Mouse (Mus musculus) stomach, embryonic 16.5 days (tissue): ENCODE results near the gene Rimbp2. TPM values are rescaled to one million over a fixed set of nuclear protein-coding genes. Genes with fewer than 3 reads are reported as not detected.

Experiments used
- ATAC-seq: fragments of 200-750 bp; cut with Nextera tagmentation; 2 replicates; pipeline ENCODE4 v1.8.0; 2017; ENCODE audit warnings: moderate number of reproducible peaks, moderate TSS enrichment; ENCODE audit not compliant: insufficient read depth, low FRiP score
- H3K27ac ChIP-seq: fragments of 300-500 bp; sonication (generic); 2 replicates; pipeline ENCODE4 v1.5.1; 2014; ENCODE audit warnings: low read length
- H3K27me3 ChIP-seq: fragments of 300-500 bp; sonication (generic); 2 replicates; pipeline ENCODE4 v1.6.1; 2014; ENCODE audit warnings: low read length, control low read depth, mixed read lengths; ENCODE audit not compliant: control insufficient read depth, insufficient read depth
- H3K36me3 ChIP-seq: fragments of 300-500 bp; sonication (generic); 2 replicates; pipeline ENCODE4 v1.6.1; 2014; ENCODE audit warnings: low read length; ENCODE audit not compliant: control insufficient read depth, insufficient read depth
- H3K4me1 ChIP-seq: fragments of 300-500 bp; sonication (generic); 2 replicates; pipeline ENCODE4 v1.6.1; 2014; ENCODE audit warnings: low read length, control low read depth, mixed read lengths; ENCODE audit not compliant: control insufficient read depth, insufficient read depth
- H3K4me2 ChIP-seq: fragments of 300-500 bp; sonication (generic); 2 replicates; pipeline ENCODE4 v1.6.1; 2014; ENCODE audit warnings: low read depth, low read length, mixed read lengths
- H3K4me3 ChIP-seq: fragments of 300-500 bp; sonication (generic); replicated peaks from 2 replicates; pipeline ENCODE4 v1.5.1; 2014; ENCODE audit warnings: mild to moderate bottlenecking, low read length
- H3K9ac ChIP-seq: fragments of 300-500 bp; sonication (generic); 2 replicates; pipeline ENCODE4 v1.6.1; 2014; ENCODE audit warnings: low read length
- H3K9me3 ChIP-seq: fragments of 300-500 bp; sonication (generic); replicated peaks from 2 replicates; pipeline ENCODE4 v1.6.1; 2016; ENCODE audit warnings: low read length, control low read depth; ENCODE audit not compliant: control insufficient read depth
- WGBS: fragments of 180-500 bp; shearing (Covaris S2); extraction: QIAGEN DNeasy Blood & Tissue Kit; methylation state at CpG from one replicate; pipeline ENCODE4 v1.1.7; 2014; 5-methylcytosine and 5-hydroxymethylcytosine counted together
- polyA plus RNA-seq: library from polyadenylated mRNA; unstranded; fragments of >200 nt; fragmentation: Nextera tagmentation; extraction: Ambion mirVana; gene quantifications from 2 replicates; pipeline ENCODE4 v1.2.1, GENCODE M21; 2015

The Rimbp2 gene
- polyA plus RNA-seq, 1 experiment from 2014 or later, result 0.39 TPM

DNA sequence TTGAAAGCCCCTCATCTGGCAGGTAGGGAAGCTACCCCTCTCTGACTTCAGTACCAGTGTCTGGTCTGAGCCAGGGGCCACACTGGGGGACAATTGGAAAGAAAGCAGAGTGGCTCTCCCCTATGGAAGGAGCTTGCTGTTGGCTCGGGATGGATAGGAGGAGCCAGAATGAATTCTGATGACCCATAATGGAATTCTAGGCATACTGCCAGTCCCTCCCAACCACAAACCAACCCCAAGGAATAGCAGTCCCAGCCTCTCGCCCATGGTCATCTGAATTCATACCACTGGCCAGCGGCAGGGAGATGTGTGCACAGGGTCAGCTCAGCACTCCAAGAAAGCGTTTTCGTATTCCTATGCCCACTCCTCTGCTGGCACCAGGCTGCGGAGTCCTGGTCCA, 141.9 kb downstream of the Rimbp2 start:
- no peaks in the 10 kb centered on the region for H3K9me3 ChIP-seq
- H3K27me3 ChIP-seq, result no peaks in the 10 kb centered on the region
- H3K27ac ChIP-seq, result no peak overlapping the region
- H3K4me3 ChIP-seq, result no peak overlapping the region
- no peak overlapping the region for H3K4me2 ChIP-seq
- H3K4me1 ChIP-seq, result no peaks in the 10 kb centered on the region
- no peak overlapping the region for H3K9ac ChIP-seq
- no peaks in the 10 kb centered on the region for H3K36me3 ChIP-seq
- 68% methylated on average over 6 of the region's 6 CpGs for WGBS
- no peak for ATAC-seq

DNA sequence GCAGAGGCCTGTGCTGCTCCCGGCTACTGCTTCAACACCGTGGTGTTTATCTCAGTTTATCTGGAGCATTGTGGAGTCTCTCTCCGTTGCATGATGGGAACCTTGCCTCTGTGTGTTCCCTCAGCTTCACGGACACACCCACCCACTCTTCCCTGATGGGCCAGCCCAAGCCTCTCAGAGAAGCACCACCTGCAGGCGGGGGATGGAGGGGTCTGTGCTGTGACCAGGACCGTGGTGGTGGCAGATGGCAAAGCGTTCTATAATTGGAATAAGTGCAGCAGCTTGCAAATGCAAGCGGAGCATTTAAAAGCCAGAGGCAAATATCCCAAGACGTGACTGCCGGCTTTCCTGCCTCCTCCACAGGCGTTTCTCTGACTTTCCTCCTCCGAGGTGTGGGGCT, 143.3 kb downstream of the Rimbp2 start:
- Histone ChIP-seq H3K4me2 (no peak overlapping the region), H3K27ac (no peak overlapping the region), H3K4me1 (no peaks in the 10 kb centered on the region), H3K9ac (no peak overlapping the region), H3K27me3 (no peaks in the 10 kb centered on the region), H3K9me3 (no peaks in the 10 kb centered on the region), H3K36me3 (no peaks in the 10 kb centered on the region), H3K4me3 (no peak overlapping the region)
- no peak for ATAC-seq
- 55% methylated on average over 12 of the region's 12 CpGs for WGBS

DNA sequence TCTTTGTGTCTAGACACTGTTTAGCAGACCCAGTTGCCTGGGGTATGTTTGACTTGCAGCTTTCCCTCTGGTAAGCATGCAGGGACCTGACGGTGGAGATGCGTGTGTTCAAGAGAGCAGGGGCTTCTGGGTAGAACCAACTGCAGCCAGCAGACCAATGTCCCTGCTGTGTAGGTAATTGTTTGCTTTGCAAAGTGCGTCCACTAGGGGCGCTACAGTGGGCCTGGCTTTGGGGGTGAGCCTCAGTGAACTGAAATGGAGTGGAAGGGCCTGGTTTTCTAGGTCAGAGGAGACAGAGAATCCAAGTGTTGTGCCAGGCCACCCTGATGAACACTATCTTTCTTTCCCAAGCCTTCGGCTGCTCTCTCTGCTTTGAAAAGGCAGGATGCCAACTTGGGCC, 143.9 kb downstream of the Rimbp2 start:
- Histone ChIP-seq H3K4me1 (no peaks in the 10 kb centered on the region), H3K36me3 (no peaks in the 10 kb centered on the region), H3K27ac (no peak overlapping the region), H3K4me2 (no peak overlapping the region), H3K4me3 (no peak overlapping the region), H3K9ac (no peak overlapping the region), H3K27me3 (no peaks in the 10 kb centered on the region), H3K9me3 (no peaks in the 10 kb centered on the region)
- 47% methylated on average over 5 of the region's 5 CpGs for WGBS
- ATAC-seq, result no peak

DNA sequence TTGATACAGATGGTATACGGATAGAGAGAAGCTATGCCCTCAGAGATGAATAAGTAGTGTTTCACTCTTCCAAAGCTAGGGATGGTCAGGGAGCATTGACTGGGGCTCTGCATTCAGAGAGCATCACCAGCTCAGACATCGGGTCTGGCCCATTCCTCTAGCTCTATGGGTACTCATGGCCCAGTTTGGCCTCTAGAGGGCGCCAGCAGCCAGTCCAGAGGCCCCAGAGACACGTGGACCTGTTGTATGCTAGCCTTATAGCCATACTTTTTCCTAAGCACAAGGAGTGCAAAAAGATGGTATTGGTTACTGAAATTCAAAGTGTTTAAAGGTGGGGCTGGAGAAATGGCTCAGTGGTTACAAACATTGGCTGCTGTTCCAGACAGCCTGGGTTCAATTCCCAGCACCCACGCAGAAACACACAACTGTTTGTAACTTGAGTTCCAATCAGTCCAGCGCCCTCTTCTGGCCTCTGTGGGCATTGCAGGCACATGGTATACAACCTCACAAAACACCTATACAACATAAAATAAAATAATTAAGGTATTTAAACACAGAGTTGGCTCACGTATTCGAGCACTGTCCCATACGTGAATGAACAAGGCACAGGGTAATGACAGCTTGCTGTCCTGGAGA, 144.6 kb downstream of the Rimbp2 start:
- Histone ChIP-seq H3K4me2 (no peak overlapping the region), H3K4me3 (no peak overlapping the region), H3K4me1 (no peaks in the 10 kb centered on the region), H3K9ac (no peak overlapping the region), H3K27me3 (no peaks in the 10 kb centered on the region), H3K27ac (no peak overlapping the region), H3K9me3 (no peaks in the 10 kb centered on the region), H3K36me3 (no peaks in the 10 kb centered on the region)
- WGBS, result 58% methylated on average over 9 of the region's 9 CpGs
- no peak for ATAC-seq

DNA sequence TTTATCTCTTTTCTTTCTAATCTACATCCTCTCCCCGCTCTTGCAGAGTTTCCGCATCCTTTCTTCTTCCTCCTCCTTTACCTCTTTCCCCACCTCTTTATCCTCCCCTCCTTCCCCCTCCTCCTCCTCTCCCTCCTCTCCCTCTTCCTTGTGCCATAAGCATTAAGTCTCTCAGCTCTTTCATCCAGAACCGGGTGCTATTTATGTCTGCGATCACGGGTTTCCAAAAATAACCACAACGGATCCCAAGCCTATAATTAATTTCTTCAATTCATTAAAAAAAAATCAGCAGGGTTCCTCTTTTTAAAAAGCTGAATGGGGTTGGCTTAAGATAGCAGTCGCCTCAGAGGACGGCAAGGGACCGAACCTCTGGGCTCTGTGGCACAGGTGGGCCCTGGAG, 145.9 kb downstream of the Rimbp2 start:
- H3K36me3 ChIP-seq, result no peaks in the 10 kb centered on the region
- H3K4me3 ChIP-seq, result no peak overlapping the region
- H3K9ac ChIP-seq, result no peak overlapping the region
- H3K27ac ChIP-seq, result no peak overlapping the region
- 78% methylated on average over 9 of the region's 9 CpGs for WGBS
- no peak for ATAC-seq
- H3K4me1 ChIP-seq, result no peaks in the 10 kb centered on the region
- H3K27me3 ChIP-seq, result no peaks in the 10 kb centered on the region
- no peak overlapping the region for H3K4me2 ChIP-seq
- no peaks in the 10 kb centered on the region for H3K9me3 ChIP-seq

DNA sequence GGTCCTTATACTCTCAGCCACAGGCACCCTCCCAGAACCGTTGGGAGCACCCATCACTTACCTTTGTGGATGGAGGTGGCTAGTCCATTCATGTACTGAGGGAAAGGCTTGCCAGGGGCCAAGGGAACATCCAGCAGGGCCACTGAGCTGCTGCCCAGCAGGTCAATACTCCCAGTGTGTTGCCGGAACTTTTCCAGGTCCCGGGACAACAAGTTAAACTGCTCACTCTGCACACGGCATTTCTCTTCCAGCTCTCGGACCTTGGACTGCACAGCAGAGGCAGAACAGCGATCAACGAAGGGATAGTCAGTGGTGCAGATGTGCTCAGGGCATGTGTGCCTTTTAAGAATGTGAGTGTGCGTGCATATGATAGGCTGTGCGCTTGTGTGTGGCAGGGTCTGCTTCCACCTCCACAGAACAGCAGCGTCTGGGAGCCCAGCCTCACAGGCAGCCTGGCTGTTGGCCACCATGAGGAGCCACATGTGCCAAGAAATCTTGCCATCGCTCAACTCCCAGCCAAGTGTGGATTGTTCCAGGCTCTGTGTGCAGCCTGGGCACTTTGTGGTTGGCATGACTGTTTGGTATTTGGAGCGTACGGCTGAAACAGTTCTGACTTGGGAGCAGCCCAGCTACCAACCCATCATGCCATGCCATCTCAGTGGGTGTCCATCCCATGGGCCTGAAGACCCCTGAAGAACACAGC, 146.8 kb downstream of the Rimbp2 start:
- WGBS, result 83% methylated on average over 13 of the region's 13 CpGs
- H3K9ac ChIP-seq, result no peak overlapping the region
- H3K4me1 ChIP-seq, result no peaks in the 10 kb centered on the region
- H3K27ac ChIP-seq, result no peak overlapping the region
- H3K27me3 ChIP-seq, result no peaks in the 10 kb centered on the region
- no peak for ATAC-seq
- no peak overlapping the region for H3K4me2 ChIP-seq
- no peaks in the 10 kb centered on the region for H3K36me3 ChIP-seq
- no peak overlapping the region for H3K4me3 ChIP-seq
- no peaks in the 10 kb centered on the region for H3K9me3 ChIP-seq

DNA sequence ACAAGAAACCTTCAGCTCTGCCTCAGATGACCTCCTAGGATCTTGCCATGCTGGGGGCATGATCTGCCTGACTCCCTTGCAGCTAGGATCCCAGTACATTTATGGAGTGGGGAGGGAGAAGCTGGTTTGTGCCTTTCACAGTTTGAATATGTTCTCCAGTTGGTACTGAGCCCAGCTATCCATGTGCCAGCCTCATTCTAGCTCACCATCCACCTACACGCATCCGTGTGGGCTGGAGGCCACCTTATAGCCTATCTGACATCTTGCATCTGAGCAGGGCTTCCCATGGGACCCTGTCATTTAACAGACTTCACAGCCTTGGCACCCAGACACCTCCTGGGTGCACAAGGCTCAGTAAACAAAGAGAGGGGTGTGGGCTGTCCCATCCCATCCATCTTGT, 148.2 kb downstream of the Rimbp2 start:
- Histone ChIP-seq H3K9ac (no peak overlapping the region), H3K4me3 (no peak overlapping the region), H3K27me3 (no peaks in the 10 kb centered on the region), H3K27ac (no peak overlapping the region), H3K36me3 (no peaks in the 10 kb centered on the region), H3K4me2 (no peak overlapping the region), H3K9me3 (no peaks in the 10 kb centered on the region), H3K4me1 (no peaks in the 10 kb centered on the region)
- WGBS, result 89% methylated on average over 2 of the region's 2 CpGs
- ATAC-seq, result no peak

DNA sequence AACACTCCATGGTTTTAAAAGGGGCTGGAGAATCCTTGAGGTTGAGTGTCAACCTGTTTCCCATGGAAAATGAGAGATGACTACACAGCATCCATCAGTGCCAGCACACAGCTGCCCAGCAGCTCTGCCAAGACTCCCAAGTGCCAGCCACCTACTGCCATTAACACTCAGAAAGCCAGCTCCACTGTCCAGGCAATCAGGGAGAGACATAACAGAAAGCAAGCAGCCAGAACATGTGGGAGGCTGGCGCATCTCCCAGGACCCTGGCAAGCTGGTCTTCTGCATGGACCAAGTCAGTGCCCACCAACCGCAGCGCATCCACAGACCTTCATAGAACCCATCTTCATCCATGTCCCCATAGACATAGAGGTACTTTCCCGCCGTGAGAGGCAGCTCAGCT, 152.7 kb downstream of the Rimbp2 start:
- Histone ChIP-seq H3K9me3 (no peaks in the 10 kb centered on the region), H3K27ac (no peak overlapping the region), H3K9ac (no peak overlapping the region), H3K4me3 (no peak overlapping the region), H3K27me3 (no peaks in the 10 kb centered on the region), H3K36me3 (no peaks in the 10 kb centered on the region), H3K4me1 (no peaks in the 10 kb centered on the region), H3K4me2 (no peak overlapping the region)
- WGBS, result 89% methylated on average over 5 of the region's 5 CpGs
- no peak for ATAC-seq

DNA sequence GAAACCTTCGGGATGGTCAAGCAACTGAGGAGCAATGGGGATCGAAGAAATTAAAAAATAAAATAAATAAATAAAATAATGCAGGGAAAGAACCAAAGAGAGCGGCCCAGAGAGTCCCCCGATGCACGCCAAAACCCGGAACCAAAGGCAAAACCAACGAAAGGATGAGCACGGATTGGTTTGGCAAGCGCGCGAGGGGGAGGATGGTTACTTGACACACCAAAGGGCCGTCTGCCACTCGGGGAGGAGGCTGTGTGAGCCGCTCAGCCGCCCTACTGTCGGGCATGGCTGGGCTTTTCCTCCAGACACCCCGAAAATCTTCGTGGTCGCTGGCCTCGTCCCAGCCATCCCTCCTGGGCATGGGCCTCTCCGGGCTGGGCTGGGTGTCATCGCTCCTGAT, 171.7 kb downstream of the Rimbp2 start:
- H3K27ac ChIP-seq, result no peak overlapping the region
- H3K27me3 ChIP-seq, result no peaks in the 10 kb centered on the region
- no peak overlapping the region for H3K4me2 ChIP-seq
- no peaks in the 10 kb centered on the region for H3K9me3 ChIP-seq
- ATAC-seq, result no peak
- no peaks in the 10 kb centered on the region for H3K4me1 ChIP-seq
- no peak overlapping the region for H3K9ac ChIP-seq
- H3K36me3 ChIP-seq, result no peaks in the 10 kb centered on the region
- H3K4me3 ChIP-seq, result no peak overlapping the region
- 64% methylated on average over 22 of the region's 22 CpGs for WGBS
